Mouse (Mus musculus) kidney, postnatal 10 days (tissue): ENCODE data around the gene Slc16a6.

Experiments
- DNase-seq: peaks from one replicate; pipeline ENCODE4 v3.0.0; 2021; ENCODE audit warnings: mixed read lengths

The Slc16a6 gene

DNA sequence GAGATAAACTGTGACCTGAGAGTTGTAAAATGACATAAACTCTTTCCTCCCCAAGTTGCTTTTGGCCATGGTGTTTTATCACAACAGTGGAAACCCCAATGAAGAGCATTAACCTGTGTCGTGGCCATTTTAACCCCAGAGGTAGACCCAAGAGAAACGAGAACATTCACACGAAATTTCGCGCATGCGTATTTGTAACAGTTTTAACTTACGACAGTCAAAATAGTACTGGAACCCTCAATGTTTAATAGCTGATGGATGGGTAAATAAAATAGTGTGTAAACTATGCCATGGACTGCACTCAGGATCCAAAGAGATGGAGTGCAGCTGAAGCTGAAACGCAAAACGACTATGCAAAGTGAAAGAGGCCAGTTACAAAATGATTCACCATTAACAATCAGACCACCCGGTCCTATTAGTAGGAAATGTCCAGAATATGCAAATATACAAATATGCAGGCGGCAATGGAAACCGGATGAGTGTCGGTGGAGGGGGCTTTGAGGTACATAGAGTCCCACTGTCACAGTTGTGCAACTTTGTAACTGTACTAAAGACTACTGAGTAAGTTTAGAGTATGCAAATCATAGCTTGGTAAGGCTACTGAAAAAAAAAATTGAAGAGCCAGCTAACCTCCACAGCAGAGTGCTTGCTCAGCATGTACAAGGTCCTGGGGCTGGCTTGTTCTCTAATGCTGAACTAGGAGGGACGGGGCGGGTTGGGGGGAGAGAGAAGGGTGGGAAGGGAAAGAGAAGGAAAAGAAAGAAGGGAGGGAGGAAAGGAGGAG is 63.0 kb downstream of the Slc16a6 start:
- DNase-seq: no peak

- no peak for DNase-seq
Measured at GRCm38 (mm10) chr11:109406431-109406830, 67.0 kb downstream of the Slc16a6 start.
